Mouse (Mus musculus) ovary, adult 18-20 months (tissue): ENCODE results near the gene Crtac1.

Experiments
- DNase-seq: peaks from one replicate; pipeline ENCODE4 v3.0.0; 2022; ENCODE audit warnings: low spot score, mixed read lengths

Crtac1 gene

DNA sequence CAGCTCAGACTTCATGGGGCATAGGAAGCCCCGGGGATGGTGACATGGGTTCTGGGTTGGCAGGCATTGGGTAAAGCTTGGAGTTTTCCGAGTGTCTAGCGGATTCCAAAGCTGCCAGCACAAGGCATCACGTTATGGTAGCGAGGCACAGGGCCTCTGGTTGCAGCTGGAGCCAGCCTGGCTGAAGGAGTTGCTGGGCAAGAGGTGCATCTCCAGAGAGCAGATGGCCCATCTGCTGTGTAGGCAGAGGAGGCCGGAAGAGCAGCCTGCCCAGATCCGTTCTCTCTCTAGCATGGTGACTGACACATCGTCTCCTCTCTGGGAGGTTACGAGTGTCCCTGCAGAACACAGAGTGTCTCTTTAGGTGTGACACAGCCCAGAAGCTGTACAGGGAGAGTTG, 103.4 kb downstream of the Crtac1 start:
- DNase-seq: no peak

- peak; percentile 56 for DNase-seq
These were observed 105.7 kb downstream of the Crtac1 start for GRCm38 (mm10) chr19:42325894-42326293.

DNA sequence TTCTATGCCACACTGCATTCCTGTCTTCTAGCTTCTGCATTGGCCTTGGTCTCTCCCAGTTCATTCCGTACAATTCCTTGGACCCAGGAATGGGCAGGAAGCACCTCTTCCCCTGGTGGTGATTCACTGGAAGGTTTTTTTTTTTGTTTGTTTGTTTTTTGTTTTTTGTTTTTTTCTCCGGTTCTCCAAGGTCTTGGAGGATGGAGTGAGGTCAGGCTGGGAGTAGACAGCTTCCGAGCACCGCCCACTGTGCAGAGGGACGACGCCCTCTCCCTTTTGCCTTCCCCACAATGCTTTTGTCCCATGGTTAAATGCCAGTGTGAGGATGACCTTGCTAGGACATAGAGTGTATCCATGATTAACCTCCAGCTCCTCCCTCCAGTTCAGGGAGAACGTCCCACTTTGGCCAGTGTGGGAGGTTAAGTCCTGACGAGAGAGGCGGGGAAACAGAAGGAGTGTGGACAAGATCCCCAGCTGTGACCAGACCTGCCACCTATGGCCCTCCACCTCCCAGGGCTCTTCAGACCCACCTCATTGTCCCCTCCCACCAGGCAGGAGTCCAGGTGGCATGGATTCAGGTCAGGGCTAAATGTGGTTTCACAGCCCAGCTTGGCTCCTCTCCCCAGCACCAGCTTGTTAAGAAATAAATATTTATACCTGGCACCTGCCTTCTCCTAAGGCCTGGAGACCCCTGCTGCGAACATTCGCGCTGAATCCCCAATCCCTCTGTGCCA, 109.1 kb downstream of the Crtac1 start:
- DNase-seq: no peak

- DNase-seq: no peak
These were observed 109.6 kb downstream of the Crtac1 start for GRCm38 (mm10) chr19:42321936-42322335.

- no peak for DNase-seq
These were observed 113.7 kb downstream of the Crtac1 start for GRCm38 (mm10) chr19:42317648-42318425.

DNA sequence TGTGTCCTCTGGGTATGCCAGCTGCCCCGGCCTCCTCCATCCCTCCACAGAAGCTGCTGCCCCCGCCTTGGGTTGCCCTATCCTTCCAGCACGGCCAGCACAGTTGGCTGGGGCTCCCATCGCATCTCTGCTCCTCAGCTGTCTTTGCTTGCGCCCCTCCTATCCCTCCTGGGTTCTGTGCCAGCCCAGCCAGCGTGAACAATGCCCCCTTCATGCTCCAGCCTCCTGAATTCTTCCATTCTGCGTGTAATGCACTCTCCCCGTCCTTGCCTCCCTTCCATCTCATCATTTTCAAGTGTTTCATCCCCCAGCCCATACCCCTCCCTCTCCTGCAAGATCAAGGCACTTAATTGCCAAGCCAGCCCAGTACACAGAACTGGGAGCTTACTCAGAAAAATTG, 114.6 kb downstream of the Crtac1 start:
- DNase-seq: no peak

DNA sequence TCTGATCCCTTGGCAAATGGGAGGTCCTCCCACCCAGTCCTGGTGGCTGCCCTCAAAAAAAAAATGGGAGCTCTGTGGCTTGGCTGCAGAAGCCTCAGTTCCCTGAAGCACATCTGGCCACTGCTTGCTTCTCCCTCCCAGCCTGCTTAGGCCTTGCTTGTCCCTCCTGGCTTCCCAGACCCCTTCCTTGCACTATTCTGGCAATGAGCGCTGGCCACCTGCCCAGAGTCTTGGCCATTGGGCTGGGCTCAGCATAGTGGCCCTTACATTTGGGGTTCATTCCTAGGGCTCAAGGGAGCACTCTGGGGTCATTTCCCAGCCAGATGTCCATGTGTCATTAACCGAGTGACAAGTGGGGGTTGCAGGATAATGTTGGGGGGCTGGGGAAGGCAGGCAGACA, 115.1 kb downstream of the Crtac1 start:
- DNase-seq: no peak

GRCm38 (mm10) chr19:42315914-42316313, 115.7 kb downstream of the Crtac1 start:
- peak; percentile 13 for DNase-seq

DNA sequence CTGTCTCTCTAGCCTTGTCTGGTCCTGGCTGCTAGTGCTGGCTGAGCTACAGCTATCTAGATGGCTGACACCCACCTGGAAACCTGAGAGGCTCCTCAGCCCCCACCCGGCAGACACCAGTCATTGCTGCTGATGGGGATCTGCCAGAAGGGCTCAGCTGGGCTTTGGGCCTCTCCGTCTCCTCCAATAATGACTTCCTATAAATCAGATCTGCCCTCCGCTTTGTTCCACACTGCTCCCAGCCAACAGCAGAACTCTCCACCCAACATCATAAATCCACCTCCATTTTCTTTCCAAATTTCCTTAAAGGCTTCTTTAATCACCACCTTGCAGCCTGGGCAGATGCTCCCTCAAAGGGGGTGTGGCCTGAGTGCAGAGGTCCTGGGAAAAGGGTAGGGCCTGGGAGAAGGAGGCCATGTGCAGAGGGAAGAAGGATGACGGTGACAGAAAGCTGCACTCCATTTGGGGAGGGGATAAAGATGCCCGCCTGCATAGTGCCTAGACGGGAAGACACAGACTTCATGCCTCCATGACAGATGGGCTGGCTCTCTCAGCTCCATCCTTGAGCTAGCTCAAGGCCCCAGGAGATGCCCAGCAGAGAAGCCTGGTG, 116.4 kb downstream of the Crtac1 start:
- no peak for DNase-seq

DNA sequence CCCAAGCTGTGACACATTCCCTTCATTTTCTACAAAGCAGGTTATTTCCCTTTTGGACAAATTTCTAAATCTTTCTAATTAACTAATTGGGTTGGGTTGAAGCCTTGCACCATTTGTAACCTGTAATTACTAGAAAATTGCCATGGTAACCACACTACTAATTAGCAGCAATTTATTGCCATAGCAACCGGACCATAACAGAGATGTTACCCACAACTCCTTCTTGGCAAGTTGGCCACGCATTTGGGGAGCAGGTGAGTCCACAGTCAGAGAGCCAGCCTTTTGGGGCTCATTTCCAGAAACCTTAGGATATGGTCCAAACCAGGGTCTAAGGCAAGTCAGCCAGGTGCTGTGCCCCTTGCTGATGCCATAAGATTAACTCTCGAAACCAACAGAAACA, 119.4 kb downstream of the Crtac1 start:
- no peak for DNase-seq

DNA sequence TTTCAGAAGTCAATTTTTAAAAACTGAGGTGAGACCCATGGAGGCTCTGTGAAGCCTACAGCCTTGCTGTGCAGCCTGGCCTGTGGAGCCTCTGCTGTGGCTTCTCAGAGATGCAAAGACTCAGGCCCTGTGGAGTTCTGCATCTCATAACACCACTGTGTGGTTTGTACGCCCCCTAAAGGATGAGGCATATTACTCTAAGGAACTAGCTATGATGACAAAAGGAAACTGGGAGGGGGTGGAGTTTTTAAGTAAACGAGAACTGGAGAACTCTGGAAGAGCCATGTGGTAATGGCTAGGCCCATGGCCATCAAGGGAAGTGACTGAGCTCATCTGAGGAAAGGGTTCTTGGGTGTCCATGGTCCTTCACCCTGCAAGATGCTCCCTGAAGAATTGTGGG, 120.3 kb downstream of the Crtac1 start:
- no peak for DNase-seq

- no peak for DNase-seq
These were observed 122.7 kb downstream of the Crtac1 start for GRCm38 (mm10) chr19:42308931-42309330.

DNA sequence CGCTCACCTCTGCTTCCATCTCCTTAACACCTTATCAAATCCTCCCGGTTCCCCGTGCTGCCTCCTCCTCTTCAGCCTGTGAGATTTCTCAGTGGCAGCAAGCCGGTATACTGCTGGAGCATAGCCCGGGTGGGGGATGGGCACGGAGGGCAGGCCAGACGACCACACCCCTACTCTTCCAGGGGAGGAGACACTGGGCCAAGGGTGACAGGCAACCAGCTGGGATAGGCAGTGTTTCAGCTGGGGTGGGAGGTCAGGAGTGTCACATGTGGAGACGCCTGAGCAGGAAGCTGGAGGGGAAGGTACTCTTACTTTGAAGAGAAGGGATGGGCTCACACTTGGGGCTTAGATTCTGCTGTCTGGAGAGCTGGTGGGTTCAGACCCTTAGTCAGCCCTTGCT, 124.6 kb downstream of the Crtac1 start:
- no peak for DNase-seq

DNA sequence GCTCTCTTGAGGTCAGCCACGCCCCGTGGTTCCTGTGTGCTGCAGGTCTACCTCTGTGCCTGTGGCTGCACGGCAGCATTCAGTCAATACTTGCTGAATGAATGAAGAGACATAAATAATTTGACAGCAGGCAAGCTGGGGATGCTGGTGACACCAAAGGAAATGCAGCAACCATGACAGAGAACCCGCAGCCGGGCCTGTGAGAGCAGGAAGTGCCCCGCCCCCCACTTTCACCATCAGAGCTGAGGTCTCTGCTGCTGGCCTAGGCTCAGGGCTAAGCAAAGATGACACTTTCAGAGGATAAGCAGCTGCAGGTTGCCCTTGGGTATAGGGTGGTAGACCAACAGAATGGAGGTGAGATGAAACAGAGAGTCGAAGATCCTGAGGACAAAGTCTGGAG, 125.4 kb downstream of the Crtac1 start:
- no peak for DNase-seq

- no peak for DNase-seq
These were observed 125.8 kb downstream of the Crtac1 start for GRCm38 (mm10) chr19:42305746-42306145.

DNA sequence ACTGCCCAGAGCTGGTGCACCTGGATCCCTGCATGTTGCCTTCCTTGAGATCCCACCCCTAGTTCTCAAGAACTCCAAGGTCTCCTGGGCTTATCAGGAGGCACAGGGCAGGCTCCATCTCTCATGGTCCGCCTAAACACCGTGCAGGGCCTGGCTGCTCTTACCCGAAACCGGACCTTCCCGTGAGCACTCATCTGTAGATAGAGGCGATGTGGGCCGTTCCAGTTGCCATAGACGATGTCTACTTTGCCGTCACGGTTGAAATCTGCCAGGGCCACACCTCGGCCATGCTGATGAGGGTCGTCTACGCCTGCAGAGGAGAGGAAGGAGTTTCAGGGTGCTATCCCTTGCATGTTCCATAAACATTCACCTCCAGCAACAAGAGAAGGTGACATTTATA, 127.1 kb downstream of the Crtac1 start:
- DNase-seq: no peak

DNA sequence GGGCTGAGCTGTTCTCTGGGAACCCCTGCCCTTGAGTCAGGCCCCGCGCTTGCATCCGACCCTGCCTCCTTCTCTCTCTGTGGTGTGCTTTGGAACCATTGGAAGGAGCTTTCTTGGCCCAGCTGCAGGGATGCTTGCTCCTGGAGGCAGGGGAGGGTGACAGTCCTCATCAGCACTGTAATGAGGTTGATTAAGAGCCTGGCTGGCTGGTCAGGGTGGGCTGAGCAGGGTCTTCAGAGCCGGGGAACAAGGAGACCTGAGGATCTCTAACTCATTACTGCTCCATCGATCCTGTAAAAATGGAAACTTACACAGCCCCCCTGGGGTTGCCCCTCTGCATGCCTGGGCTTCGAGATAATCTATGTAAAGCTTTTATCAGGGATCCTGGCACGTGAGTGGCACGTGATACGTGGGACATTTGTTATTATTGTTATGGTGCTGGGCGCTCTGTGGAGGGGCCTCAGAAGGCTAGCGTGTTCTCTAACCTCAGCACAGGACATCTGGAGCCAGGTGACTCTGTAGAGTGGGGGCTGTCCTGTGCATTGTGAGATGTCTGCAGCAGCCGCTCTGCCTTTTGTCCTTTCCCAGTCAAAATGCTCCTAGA, 128.3 kb downstream of the Crtac1 start:
- no peak for DNase-seq

DNA sequence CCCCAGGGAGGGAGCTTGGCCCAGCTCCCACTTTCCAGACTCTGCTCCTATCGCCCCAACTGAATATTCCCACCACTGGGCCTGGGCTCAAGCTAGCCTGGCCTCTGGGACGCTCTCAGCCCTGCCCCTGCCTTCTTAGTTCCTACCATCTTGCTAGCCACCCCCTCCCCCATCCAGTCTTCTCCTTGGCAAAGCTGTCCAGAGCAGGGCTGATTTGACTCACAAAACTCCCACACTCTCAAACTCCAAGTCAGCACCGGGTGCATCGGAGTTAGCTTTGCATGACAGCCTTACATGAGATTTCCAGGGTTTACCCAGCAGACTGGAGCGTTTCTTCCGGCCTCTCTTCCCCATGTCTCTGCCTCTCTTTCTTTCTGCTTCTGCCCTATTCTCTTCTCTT, 138.4 kb downstream of the Crtac1 start:
- DNase-seq: no peak

- no peak for DNase-seq
These were observed 139.5 kb downstream of the Crtac1 start for GRCm38 (mm10) chr19:42292106-42292505.

DNA sequence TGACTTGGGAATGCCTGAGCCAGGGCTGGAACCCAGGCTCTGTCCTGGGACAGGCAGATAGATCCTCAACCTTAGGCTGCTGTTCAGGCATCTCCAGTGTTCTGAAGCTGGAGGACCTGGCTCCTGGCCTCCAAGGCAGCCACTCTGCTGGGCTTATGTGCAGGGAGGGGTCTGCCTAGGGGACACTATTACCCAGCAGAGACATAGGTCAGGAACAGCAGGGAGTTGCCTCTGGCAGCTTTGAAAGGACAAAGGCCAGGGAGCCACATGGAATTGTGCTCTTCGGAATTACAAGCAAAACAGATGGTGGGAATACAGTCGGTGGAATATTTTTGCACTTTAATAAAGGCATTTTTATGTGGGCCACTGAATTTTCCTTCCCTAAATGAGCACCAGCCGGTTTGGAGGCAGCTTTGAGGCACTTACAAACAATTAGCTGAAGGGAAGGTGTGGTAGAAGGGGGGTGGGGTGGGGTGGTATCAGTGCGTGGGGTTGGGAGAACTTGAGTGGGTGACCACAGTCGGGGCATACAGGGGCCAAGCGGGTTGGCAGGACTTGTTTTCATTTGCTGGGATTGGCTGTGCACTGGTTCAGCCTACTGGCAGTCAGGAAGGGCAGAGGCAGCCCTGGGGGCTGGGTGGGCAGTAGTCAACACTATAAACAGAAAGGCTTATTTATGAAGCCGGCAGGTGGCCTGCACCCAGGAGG, 140.5 kb downstream of the Crtac1 start:
- DNase-seq: no peak

DNA sequence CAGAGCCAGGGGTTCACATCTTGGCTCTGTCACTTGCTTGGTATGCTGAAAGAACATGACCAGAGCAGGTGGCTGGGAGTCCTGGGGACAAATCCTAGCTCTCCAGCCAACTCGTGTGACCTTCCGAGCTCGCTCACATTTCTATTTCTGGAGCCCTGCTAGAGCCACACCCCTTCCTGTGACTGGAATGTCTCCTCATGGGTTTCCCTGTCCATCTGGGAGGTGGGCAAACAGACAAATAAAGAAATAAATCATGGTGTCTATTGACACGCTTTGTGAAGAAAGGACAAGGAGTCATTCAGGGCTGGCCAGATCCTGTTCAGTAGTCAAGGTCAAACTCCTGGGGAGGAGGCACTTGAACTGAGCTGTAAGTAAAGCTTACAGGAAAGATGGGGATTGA, 143.2 kb downstream of the Crtac1 start:
- DNase-seq: no peak

GRCm38 (mm10) chr19:42284178-42284577, 147.4 kb downstream of the Crtac1 start:
- DNase-seq: no peak
